Mouse (Mus musculus) retina, postnatal 1 day (tissue): ENCODE data around the gene Fasn.
"Not testable (repeated sequence)": the region's sequence is repeated elsewhere in the genome, so short reads cannot be mapped to it uniquely, and the experiment has no call there.

Source experiments
- DNase-seq: peaks from one replicate; pipeline ENCODE4 v3.0.0-alpha.2; 2012

Fasn gene

DNA sequence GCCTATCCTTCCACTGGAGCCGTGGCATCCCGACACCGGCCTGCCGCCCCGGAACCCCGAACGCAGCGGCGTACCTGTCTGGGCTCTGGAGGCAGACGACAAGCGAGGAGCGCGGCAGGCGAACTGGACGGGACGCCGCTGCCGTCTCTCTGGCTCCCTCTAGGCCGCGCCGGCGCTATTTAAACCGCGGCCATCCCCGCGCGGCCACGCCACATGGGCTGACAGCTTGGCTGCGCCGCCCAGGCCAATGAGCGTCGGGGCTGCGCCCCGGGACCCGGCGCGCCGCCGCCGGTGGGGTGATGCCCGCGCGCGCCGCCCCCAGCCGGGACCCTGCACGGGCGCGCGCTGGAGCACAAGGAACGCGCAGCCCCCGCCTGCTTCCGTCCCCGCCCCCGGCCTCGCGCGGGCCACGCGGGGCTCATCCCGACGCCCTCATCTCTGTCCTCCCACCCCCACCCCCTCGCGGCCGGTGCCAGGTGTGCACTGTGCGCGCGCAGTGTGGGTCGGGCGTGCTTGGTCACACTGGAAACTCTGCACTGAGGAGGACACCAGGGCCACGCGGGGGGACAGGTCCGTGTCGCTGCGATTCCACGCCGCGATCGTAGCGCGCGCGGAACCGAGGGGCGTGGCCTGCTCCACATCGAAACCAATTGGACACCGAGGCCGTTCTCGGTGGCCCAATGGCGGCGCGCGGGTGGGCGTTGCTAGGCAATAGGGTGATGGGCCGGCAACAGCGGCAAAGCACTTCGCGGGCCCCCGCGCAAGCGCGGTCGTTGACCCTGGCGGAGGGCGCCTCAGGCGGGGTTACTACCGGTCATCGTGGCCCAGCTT is at the start of gene Fasn:
TSS of gene Fasn (minus strand) at position 592 of the 831 bp plus-strand sequence.
- peak; percentile 99 for DNase-seq

DNA sequence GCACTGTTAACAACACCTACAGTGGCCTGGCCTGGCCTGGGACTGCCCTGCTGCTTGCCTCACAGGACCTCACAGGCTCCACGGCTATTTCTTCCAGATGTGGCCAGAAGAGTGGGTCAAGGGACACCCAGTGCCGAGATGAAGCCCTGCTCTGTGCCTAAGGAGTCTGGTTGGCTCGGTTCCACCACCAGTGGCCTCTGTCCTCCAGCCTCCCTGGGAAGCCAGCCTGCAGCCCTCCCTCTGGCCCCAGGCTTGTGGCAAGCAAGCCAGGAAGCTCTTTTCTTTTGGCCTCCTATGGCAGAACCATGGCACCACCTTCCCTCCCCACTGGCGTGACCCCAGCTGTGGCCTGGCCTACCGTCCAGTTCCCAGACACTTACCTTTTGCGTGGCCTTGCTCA is 48.9 kb upstream of the Fasn start:
- DNase-seq = no peak

DNA sequence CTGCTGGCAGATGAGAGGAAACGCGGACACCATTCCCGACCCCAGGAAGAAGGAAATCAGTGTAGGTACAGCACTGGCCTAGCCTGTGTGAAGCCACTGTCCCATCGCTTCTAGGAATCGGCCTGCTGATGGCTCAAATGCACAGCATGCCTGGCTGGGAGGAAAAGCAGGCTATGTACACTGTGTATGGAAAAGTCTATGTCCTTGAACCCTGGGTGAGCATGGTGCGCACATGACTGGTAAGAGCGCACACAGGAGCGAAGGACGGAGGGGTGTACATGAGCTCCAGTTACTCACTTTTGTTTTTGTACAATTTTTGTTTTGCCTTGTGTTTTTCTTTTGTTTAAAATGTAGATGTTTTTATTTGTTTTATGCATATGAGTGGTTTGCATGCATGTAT is 47.2 kb upstream of the Fasn start:
- no peak for DNase-seq

DNA sequence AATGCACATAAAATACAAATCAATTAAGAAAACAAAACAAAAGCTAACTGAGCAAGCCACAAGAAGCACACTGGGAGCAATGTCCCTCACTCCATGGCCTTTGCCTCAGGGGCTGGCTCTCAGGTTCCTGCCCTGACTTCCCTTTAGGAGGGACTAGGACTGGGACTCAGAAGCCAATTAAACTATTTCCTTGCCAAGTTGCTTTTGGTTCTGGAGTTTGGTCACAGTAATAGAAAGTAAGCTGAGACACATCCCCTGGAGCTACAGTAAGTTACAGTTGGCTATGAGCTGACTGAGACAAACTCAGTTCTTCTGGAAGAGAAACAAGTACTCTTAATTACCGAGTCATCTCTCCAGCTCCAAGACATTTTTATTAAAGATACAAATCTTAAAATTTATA is 41.5 kb upstream of the Fasn start:
- no peak for DNase-seq

DNA sequence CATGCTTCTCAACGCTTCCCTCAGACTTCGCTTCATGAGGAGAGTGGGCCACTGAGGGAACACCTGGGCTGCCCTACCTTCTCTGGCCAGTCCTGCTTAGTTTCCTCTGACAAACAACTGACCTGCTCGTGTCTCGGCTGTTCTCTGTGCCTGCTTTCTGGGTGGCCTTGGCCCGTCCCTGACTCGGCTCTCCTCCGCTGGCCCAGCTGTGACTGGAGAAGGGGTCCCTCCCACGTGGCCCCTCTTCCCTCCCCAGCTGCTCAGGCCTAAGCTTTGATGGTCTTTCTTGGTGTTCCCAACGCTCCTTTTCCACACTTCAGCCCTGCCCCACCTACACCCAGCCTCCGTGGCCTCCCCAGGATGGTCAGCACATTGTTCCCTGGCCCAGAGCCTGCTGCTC is 38.5 kb upstream of the Fasn start:
- no peak for DNase-seq

DNA sequence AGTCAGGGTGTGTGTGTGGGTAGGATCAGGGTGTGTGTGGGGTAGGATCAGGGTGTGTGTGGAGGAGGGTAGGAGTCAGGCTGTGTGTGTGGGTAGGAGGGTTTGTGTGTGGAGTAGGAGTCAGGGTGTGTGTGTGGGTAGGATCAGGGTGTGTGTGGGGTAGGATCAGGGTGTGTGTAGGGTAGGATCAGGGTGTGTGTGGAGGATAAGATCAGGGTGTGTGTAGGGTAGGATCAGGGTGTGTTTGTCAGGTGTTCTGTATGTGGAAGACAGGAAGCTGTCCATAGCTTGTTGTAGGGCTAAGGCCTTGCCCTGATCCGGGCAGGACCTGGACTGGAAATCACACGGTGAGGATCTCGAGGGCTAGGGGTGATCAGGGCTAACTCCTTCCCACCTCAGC is 31.6 kb upstream of the Fasn start:
- DNase-seq = not testable (repeated sequence)

DNA sequence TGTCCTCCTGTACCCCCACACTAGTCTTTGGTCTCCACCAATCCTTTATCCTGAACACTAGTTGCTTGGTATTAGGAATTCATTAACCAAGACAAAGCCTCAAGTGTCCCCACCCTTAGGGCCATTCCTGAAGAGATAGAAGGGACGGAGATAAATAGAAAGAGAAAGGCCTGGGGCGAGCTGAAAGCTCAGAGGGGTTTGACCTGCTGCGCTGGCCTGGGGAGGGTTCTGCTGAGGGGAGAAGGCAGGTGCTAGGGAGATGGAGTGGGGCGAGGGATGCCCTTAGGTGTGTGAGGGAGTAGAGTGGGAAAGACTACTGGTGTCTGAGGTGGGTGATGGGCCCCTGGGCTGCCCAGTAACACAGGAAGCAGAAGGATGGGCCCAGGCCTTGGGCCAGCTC is 29.4 kb upstream of the Fasn start:
- DNase-seq = no peak

DNA sequence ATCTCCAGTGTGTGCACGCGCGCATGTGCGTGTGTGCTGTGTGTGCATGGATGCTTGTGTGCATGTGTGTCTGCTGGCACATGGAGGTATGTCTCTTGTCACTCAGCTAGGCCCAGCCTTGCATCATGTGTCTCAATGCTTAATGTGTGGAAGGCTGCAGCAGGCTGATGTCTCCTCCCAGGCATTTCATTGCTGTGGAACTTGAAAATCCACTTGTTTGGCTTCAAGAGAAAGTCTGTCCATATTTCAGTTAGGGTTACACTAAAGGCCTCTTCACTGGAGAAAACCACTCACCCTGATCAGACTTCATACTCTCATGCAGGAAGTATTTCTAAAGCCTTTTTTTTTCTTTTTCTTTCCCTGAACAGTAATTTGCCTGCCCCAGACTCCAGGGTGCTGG is 28.8 kb upstream of the Fasn start:
- DNase-seq = no peak

DNA sequence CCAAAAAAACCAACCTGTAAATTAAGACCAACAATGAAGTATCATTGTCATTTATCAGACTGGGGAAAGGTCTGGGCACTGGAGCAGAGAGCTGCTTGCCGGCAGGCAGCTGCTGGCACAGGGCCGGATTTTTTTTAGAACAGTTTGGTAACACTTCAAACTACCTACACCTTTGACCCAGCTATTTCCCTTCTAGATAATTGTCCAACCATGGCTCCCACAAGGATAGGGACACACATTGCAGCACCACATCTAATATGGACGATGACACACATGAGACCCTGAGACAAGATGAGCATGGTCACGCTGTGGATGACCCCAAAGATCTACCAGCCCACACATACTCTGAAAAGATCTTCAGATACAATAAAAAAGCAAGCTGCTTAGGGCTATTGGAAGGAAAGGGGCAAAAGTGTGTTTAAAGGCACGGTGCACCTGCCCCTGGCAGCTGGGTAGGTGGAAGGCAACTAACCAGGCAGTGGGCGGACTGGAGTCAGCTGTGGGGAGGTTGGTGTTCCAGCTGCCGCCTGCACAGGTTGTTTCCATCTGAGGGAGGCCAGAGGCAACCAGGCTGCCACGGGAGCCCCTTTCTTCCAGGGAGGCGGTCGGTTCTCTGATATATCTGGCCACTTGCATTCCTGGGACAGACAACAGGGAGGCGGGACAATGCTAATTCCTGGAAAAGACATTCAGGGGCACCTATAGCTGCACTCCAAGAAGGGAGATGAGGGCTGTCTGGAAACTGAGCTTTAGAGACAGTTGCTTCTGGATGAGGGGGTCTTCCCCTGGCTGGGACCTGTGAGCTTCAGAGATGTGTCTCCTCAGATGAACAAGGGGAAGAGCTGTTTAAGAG is 28.0 kb upstream of the Fasn start:
- DNase-seq = no peak

DNA sequence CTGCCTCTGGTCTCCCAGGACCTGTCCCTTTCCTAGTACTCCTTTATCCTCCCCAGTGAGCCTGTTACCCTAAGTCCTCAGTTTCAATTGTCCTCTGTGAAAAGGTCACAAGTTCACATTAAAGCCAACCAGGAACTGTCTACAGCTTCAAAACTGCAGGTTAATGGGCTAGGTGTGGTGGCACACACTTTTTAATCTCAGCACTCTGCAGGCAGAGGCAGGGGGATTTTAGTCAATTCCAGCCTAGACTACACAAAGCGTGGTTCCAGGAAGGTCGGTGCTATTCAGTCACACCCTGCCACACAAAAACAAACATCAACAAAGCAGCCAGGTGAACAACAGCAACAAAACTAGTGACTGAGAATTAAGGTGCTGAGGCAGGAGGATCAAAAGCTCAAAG is 27.2 kb upstream of the Fasn start:
- DNase-seq = no peak

DNA sequence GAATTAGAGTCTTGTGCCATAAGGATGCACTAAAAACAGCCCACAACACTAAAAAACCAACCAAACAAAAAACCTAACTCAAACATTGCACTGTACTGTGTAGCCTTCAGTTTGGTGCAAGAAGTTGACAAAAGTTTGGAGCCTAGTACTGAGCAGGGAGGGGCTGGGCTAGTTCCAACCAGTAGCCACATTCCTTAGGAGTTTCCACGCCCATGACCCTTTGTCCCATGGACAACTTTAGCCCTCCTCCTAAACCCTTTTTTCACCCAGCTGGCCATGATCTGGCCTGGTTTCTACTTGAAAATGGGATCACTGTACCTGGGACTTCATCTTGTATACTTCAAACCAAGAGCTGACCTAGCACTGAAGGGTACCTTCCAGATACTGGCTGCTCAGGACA is 26.8 kb upstream of the Fasn start:
- DNase-seq = no peak

DNA sequence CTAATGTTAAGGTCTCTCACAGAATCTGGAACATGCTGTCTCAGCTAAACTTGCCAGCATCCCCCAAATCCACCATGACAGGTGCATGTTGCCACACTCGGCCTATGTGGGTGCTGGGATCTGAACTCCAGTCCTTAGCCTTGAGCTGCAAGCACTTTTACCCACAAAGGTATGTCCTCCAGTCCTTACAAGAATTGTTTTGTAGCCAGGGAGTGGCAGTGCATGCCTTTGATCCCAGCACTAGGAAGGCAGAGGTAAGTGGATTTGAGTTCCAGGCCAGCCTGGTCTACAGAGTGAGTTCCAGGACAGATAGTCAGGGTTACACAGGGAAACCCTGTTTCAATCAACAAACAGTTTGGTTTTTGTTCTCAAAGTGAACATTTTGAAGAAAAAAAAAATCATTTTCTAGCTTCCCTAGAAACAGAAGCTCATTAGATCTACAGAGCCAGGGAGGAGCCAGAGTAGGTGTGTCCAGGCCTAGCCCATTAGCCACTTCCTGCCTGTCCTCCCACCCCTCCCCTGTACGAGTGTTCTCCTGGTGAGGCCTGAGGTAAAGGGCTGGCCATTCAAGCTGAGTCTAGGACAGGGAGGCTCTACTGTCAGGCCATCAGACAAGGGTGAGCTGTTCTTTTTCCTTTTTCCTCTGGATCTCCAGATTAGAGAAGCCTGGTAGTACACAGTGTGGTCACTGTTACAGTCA is 26.1 kb upstream of the Fasn start:
- DNase-seq = no peak

DNA sequence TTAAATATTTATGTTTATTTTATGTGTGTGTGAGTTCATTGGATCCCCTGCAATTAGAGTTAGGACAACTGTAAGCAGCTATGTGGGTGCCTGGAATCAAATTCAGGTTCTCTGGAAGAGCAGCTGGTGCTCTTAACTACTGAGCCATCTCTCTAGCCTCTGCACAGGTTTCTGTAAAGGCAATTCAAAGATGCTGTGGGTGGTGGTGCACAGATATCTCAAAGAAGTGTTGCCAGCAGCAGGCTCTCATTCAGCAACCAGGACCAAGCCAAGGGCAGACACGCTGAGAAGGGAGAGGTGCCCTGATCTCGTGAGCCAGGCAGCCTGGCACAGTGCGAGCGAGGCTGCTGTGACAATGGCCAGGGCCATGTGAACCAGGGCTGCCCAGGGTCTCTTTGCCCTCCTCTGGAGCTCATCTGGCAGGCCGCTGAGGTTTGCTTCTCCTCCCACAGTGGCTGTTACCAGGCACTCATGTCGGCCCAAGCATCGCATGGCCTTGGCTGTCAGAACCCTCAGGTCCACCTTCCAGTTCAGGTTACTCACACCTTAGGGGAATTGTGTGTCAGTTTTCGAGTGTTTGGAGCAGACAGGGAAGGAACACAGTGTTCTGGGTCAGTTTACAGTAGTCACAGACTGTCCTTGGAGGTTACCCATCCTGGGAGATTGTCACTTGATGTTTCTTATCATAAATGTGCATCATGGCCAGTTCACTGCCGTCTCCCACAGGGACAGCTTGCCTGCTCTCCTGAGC is 22.6 kb upstream of the Fasn start:
- DNase-seq = no peak

DNA sequence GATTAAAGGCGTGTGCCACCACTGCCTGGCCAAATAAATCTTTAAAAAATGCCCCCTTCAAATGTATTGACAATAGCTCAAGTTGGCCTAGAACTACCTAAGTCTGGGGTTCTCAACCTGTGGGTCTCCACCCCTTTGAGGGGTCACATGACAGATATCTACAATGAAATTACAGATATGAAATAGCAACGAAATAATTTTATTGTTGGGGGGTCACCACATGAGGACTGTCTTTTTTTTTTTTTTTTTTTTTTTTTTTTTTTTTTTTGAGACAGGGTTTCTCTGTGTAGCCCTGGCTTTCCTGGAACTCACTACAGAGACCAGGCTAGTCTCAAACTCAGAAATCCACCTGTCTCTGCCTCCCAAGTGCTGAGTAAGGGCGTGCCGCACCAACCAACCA is 20.0 kb upstream of the Fasn start:
- no peak for DNase-seq

DNA sequence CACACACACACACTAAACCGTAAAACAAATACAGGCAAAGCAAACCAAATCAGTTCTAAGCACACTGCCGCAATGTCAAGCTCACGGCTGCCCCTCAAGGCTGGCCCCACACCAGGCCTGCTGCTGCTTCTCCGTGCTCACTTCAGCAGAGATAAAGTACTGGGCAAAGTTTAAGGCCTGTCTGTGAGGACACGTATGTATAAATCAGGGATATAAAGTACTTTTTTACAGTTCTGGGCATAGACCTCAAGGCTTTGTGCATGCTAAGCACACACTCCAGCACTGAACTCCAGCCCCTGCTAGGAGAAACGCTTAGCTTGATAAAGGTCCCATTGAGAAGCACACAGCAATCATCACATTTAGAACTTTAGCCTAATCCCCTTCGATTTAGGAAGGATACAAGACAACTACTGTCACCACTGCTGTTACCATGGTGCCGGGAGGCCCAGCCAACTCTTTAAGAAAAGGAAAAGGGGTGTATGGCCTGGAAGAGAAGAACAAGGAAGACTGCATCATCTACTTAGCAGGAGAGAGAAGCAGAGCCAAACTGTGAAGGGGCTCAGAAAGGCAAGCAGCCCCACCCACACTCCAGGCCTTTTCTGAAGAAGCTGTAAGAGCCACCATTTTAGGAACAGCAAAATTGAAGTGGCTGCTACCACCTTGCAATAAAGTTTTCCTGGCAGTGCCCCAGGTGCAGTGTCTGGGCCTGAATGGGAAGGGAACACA is 9.4 kb upstream of the Fasn start:
- peak; percentile 10 for DNase-seq

DNA sequence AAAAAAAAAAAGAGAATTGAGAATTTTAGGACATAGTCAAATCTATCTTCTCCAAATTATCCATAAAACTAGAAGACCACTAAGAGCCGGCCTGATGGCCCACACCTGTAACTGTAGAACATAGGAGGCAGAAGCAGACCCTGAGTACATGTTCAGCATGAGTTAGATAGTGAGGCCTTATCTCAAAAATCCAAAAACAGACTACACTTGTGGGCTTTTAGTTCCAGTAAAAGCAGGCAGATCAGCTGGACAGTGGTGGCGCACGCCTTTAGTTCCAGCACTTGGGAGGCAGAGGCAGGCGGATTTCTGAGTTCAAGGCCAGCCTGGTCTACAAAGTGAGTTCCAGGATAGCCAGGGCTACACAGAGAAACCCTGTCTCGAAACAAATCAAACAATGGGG is 8.6 kb upstream of the Fasn start:
- not testable (repeated sequence) for DNase-seq

DNA sequence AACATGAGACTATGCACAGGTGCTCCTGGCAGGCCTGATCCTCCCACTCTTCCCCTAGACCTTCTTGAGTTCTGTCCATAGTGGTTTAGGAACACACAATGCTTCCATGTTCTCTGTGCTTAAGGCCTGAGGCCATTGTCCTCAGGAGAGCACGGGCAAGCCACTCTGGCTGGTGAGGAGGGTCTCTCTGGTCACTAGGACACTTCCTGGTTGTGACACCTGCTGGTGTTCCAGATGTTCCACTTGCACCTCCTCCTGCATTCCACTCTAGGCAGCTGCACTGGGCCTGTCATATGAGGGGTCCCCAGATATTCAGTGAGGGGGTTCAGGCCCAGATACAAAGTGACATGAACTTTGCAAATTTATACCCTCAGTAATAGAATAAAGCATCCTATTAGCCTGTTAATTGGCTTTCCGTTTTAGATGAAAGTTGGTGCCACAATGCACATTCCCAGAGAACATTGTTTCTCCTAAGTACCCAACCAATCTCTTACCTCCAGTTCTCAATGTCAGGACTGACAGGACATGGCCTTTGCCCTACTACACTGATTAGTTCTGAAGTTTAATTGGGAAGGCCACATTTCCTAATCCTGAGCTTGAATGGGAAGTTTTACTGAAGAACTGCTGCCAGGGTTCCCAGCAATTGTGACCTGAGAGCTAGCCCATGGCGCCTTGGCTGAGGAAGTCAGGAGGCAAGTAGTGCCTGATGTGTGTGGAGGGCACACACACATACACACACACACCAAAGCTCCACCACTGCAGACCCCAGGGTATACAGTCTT is 7.5 kb upstream of the Fasn start:
- no peak for DNase-seq

DNA sequence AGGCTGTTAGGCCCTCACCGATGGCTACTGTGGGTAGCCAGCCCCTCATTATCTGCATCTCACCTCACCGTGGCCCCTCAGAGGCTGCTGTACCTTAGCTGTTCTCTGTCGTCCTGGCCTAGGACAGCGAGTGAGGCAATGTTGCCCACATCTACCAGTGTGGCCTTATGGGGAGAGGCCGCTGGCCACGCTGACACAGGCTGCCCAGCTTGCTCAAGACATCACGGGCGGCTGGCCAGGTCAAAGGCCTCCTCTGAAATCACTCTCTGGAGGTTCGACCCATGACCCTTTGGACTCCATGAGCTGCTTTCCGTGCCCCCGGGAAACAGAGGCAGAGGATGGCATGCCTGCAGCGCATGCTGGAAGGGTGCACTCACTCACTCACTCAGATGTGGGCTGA is 6.3 kb upstream of the Fasn start:
- no peak for DNase-seq

DNA sequence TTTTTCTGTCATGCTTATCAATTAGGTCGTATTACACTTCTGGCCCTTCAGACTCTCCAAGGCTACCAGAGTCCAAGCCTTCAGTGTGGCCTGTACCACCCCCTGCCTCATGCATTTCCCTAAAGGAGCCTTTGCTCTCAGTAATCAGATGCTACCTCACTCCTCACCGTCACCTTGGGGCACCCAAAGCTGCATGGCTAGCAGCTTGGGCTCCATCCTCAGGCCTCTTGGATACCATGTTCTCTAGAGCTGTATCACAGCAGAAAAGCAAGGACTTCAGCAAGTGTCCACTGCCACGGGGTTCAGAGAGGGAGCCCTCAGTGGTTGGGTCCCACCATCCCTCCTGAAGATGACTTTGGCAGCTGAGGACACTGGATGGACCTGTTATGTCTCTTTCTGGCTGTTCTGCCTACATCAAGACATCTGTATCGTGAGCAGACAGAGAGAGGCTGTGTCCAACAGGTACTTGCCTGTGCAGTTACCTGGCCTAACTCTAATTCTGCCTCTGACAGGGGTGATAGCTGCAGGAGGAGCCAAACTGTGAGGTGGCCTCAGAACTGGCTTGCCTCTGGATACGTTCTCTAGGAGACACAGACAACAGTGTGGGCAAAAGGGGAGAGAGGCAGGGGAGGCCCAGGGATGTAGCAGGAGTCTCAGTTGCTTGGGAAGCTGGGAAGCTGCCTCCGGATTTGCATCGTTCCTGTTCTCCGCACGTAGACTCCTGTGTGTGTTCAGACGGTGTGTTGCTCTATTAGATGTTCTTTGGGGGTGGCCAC is 5.6 kb upstream of the Fasn start:
- DNase-seq = no peak

DNA sequence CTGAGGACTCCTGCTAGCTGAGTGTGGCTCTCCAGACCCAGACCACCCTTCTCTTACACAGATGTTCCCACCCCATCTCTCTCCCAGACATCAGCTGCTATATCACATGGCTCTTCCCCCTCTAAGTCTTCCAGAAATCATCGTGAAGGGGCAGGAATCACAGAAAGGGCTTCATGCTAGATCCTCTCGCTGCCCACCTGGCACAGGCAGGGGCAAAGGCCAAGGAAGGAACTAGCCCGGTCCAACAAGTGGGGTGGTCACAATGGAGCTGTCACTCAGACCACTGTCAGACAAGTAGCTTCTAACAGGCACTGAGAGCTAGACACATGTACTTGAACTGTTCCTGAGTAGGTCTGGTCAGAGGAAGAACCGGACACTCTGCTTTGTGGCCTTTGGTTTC is 4.1 kb upstream of the Fasn start:
- DNase-seq = no peak
